19 mouse cellular contexts compared by ENCODE assay signal in genomic region chr11:80967544-80967943, GRCm38 (mm10).
DNase-seq lines count a peak whose midpoint lies in the region; ATAC-seq and TF ChIP-seq lines count a peak whose summit lies in the region.
"Had no signal": no experiment of that assay in that cellular context is flagged by ENCODE, and none has a peak within 500 bp of the region (broad histone marks: within the 10 kb centered on the region; RNA-seq: fewer than 3 reads in every experiment).

No protein-coding gene starts in this region.

- TF ChIP-seq CTCF in MEL (IDR thresholded peaks at IDR 0.05 in 2 of 3, conservative IDR thresholded peaks at IDR 0.05 in 1 of 3; ENCODE audit: control insufficient read depth in 1 of 3, insufficient read depth in 1 of 3, low read depth in 2 of 3, low read length in 3 of 3, poor library complexity in 1 of 3, severe bottlenecking in 1 of 3): no peak
- TF ChIP-seq CTCF in stomach, postnatal 0 days (IDR thresholded peaks at IDR 0.05; ENCODE audit: low read depth): no peak

- H3K4me1 ChIP-seq in liver, embryonic 13.5 days (replicated peaks): no peaks in the 10 kb centered on the region
- no peaks in the 10 kb centered on the region for H3K4me1 ChIP-seq in liver, embryonic 11.5 days (replicated peaks; ENCODE audit: control insufficient read depth, insufficient read depth, low read length)
- H3K4me1 ChIP-seq in MEL (ENCODE audit: control insufficient read depth in 1 of 2, insufficient read depth in 2 of 2, low read length in 2 of 2): no peaks in the 10 kb centered on the region
- no peaks in the 10 kb centered on the region for H3K4me1 ChIP-seq in stomach, postnatal 0 days (replicated peaks; ENCODE audit: control insufficient read depth, insufficient read depth)
- no peaks in the 10 kb centered on the region for H3K4me1 ChIP-seq in forebrain, embryonic 10.5 days
- no peaks in the 10 kb centered on the region for H3K4me1 ChIP-seq in forebrain, embryonic 16.5 days (replicated peaks; ENCODE audit: control insufficient read depth, insufficient read depth, low read length)
- H3K4me1 ChIP-seq: heart, embryonic 10.5 days; limb, embryonic 12.5 days; neural tube, embryonic 15.5 days; stomach, embryonic 15.5 days had no signal

- WGBS in liver, embryonic 13.5 days (ENCODE audit: insufficient replicate concordance): 37% methylated on average over 5 of the region's 5 CpGs
- 45% methylated on average over 5 of the region's 5 CpGs for WGBS in liver, embryonic 11.5 days
- 45% methylated on average over 5 of the region's 5 CpGs for WGBS in stomach, postnatal 0 days
- 64% methylated on average over 5 of the region's 5 CpGs for WGBS in forebrain, embryonic 10.5 days
- WGBS in forebrain, embryonic 16.5 days: 56% methylated on average over 5 of the region's 5 CpGs

- no peak overlapping the region for H3K4me3 ChIP-seq in liver, embryonic 13.5 days (replicated peaks)
- H3K4me3 ChIP-seq in liver, embryonic 11.5 days (ENCODE audit: low read depth, low read length): no peak overlapping the region
- no peak overlapping the region for H3K4me3 ChIP-seq in MEL (ENCODE audit: control insufficient read depth in 1 of 2, insufficient read depth in 1 of 2, low read depth in 2 of 2, low read length in 2 of 2)
- H3K4me3 ChIP-seq in stomach, postnatal 0 days (ENCODE audit: low read depth, low read length): no peak overlapping the region
- H3K4me3 ChIP-seq in forebrain, embryonic 10.5 days: no peak overlapping the region
- H3K4me3 ChIP-seq in forebrain, embryonic 16.5 days (replicated peaks; ENCODE audit: low read length): no peak overlapping the region
- H3K4me3 ChIP-seq: erythroblast, embryonic 14.5 days; heart, embryonic 10.5 days; limb, embryonic 12.5 days; neural tube, embryonic 15.5 days; stomach, embryonic 15.5 days had no signal

- H3K4me2 ChIP-seq in liver, embryonic 13.5 days: no peak overlapping the region
- H3K4me2 ChIP-seq in liver, embryonic 11.5 days: no peak overlapping the region
- H3K4me2 ChIP-seq in stomach, postnatal 0 days (replicated peaks; ENCODE audit: low read depth): no peak overlapping the region
- H3K4me2 ChIP-seq in forebrain, embryonic 16.5 days (ENCODE audit: low read length): no peak overlapping the region
- H3K4me2 ChIP-seq: limb, embryonic 12.5 days; neural tube, embryonic 15.5 days; stomach, embryonic 15.5 days had no signal

- TF ChIP-seq POLR2A in MEL (IDR thresholded peaks at IDR 0.05; ENCODE audit: control insufficient read depth in 1 of 2, insufficient read depth in 1 of 2, low read depth in 1 of 2, low read length in 2 of 2, poor library complexity in 1 of 2): no peak

- no peaks in the 10 kb centered on the region for H3K36me3 ChIP-seq in liver, embryonic 13.5 days
- H3K36me3 ChIP-seq in liver, embryonic 11.5 days (ENCODE audit: control insufficient read depth, insufficient read depth, low read length): no peaks in the 10 kb centered on the region
- no peaks in the 10 kb centered on the region for H3K36me3 ChIP-seq in MEL (ENCODE audit: control insufficient read depth in 1 of 2, insufficient read depth in 2 of 2, low read length in 2 of 2)
- H3K36me3 ChIP-seq in stomach, postnatal 0 days (ENCODE audit: control insufficient read depth, insufficient read depth, low read length): no peaks in the 10 kb centered on the region
- H3K36me3 ChIP-seq in forebrain, embryonic 10.5 days (replicated peaks): no peaks in the 10 kb centered on the region
- H3K36me3 ChIP-seq in forebrain, embryonic 16.5 days (ENCODE audit: control insufficient read depth, insufficient read depth): no peaks in the 10 kb centered on the region
- H3K36me3 ChIP-seq: heart, embryonic 10.5 days; limb, embryonic 12.5 days; neural tube, embryonic 15.5 days; stomach, embryonic 15.5 days had no signal

- H3K27ac ChIP-seq in liver, embryonic 13.5 days: no peak overlapping the region
- no peak overlapping the region for H3K27ac ChIP-seq in liver, embryonic 11.5 days (ENCODE audit: low read depth, low read length)
- no peak overlapping the region for H3K27ac ChIP-seq in MEL (ENCODE audit: control insufficient read depth, low read depth, low read length)
- no peak overlapping the region for H3K27ac ChIP-seq in stomach, postnatal 0 days (replicated peaks)
- H3K27ac ChIP-seq in forebrain, embryonic 10.5 days: no peak overlapping the region
- no peak overlapping the region for H3K27ac ChIP-seq in forebrain, embryonic 16.5 days (ENCODE audit: low read length)
- H3K27ac ChIP-seq: heart, embryonic 10.5 days; limb, embryonic 12.5 days; neural tube, embryonic 15.5 days; stomach, embryonic 15.5 days had no signal

- no peaks in the 10 kb centered on the region for H3K9me3 ChIP-seq in liver, embryonic 13.5 days (replicated peaks)
- H3K9me3 ChIP-seq in liver, embryonic 11.5 days (ENCODE audit: control insufficient read depth, low read length): no peaks in the 10 kb centered on the region
- no peaks in the 10 kb centered on the region for H3K9me3 ChIP-seq in MEL (replicated peaks; ENCODE audit: insufficient read depth, low read length)
- no peaks in the 10 kb centered on the region for H3K9me3 ChIP-seq in stomach, postnatal 0 days (ENCODE audit: control insufficient read depth, low read length)
- H3K9me3 ChIP-seq in forebrain, embryonic 10.5 days: no peaks in the 10 kb centered on the region
- H3K9me3 ChIP-seq in forebrain, embryonic 16.5 days (ENCODE audit: control insufficient read depth, low read length): no peaks in the 10 kb centered on the region
- H3K9me3 ChIP-seq: heart, embryonic 10.5 days; limb, embryonic 12.5 days; neural tube, embryonic 15.5 days; stomach, embryonic 15.5 days had no signal

- no peaks in the 10 kb centered on the region for H3K27me3 ChIP-seq in liver, embryonic 13.5 days
- H3K27me3 ChIP-seq in liver, embryonic 11.5 days (replicated peaks; ENCODE audit: control insufficient read depth, insufficient read depth, low read length): no peaks in the 10 kb centered on the region
- H3K27me3 ChIP-seq in MEL (ENCODE audit: control insufficient read depth in 1 of 2, insufficient read depth in 2 of 2, low read length in 2 of 2): no peaks in the 10 kb centered on the region
- no peaks in the 10 kb centered on the region for H3K27me3 ChIP-seq in stomach, postnatal 0 days (ENCODE audit: control insufficient read depth, insufficient read depth, low read length)
- no peaks in the 10 kb centered on the region for H3K27me3 ChIP-seq in forebrain, embryonic 10.5 days (ENCODE audit: poor library complexity, severe bottlenecking)
- H3K27me3 ChIP-seq in forebrain, embryonic 16.5 days (replicated peaks; ENCODE audit: control insufficient read depth, insufficient read depth, low read length): no peaks in the 10 kb centered on the region
- H3K27me3 ChIP-seq: limb, embryonic 12.5 days; stomach, embryonic 15.5 days had no signal

- no peak overlapping the region for H3K9ac ChIP-seq in liver, embryonic 13.5 days
- no peak overlapping the region for H3K9ac ChIP-seq in liver, embryonic 11.5 days (ENCODE audit: low read depth, low read length)
- H3K9ac ChIP-seq in MEL (ENCODE audit: control insufficient read depth, low read depth, low read length, poor library complexity, severe bottlenecking): no peak overlapping the region
- H3K9ac ChIP-seq in stomach, postnatal 0 days (ENCODE audit: low read length): no peak overlapping the region
- H3K9ac ChIP-seq in forebrain, embryonic 16.5 days (replicated peaks; ENCODE audit: low read depth, low read length): no peak overlapping the region
- H3K9ac ChIP-seq: limb, embryonic 12.5 days; neural tube, embryonic 15.5 days; stomach, embryonic 15.5 days had no signal

- H3K79me2 ChIP-seq in MEL (ENCODE audit: control insufficient read depth, insufficient read depth, low read length, poor library complexity): no peaks in the 10 kb centered on the region

- ATAC-seq in liver, embryonic 13.5 days (ENCODE audit: low read depth): 0 out of 2 replicates have a peak, but pooled peaks have one; percentile 34
- ATAC-seq in liver, embryonic 11.5 days (replicated peaks; ENCODE audit: low FRiP score): no peak
- ATAC-seq in erythroblast, adult 5-6 weeks (replicated peaks; ENCODE audit: low FRiP score, poor library complexity, severe bottlenecking): peak; percentile 52
- ATAC-seq in stomach, postnatal 0 days (ENCODE audit: low FRiP score, low TSS enrichment): peak; percentile 51; the same call in 1 of the 2 replicates
- no peak for ATAC-seq in forebrain, embryonic 16.5 days
- ATAC-seq: Patski had no signal

- no peak for TF ChIP-seq RAD21 in MEL (IDR thresholded peaks at IDR 0.05; ENCODE audit: low read depth, low read length)

- peak; percentile 1 for DNase-seq in liver, embryonic 13.5 days
- DNase-seq in liver, embryonic 11.5 days (ENCODE audit: low spot score): no peak
- DNase-seq in MEL (ENCODE audit: low read depth, low spot score): peak; percentile 6
- peak; percentile 33 for DNase-seq in stomach, postnatal 0 days (ENCODE audit: low spot score)
- no peak for DNase-seq in forebrain, embryonic 10.5 days (ENCODE audit: extremely low spot score, low spot score)
- DNase-seq: adrenal gland, adult 2 months; cerebellum, adult 9-11 months; gastrocnemius, postnatal 10 days; heart, postnatal 36 days; lung, adult 2 months; thymus, postnatal 4 days had no signal

- no peak for TF ChIP-seq EP300 in MEL (IDR thresholded peaks at IDR 0.05; ENCODE audit: low read depth in 1 of 2, low read length in 2 of 2)
- TF ChIP-seq EP300 in stomach, postnatal 0 days (optimal IDR thresholded peaks at IDR 0.05): no peak

TF ChIP-seq in MEL, 35 proteins besides CTCF, POLR2A, EP300 and RAD21:
- no peak for TF ChIP-seq POLR2AphosphoS2 (IDR thresholded peaks at IDR 0.05; ENCODE audit: low read length)
- no peak for TF ChIP-seq TCF12 (IDR thresholded peaks at IDR 0.05; ENCODE audit: low read depth, low read length)

Comparison
In these comparisons a context has a peak if more than half of its experiments do, and no peak if none do; other contexts are left out.
1. ATAC-seq: peak in liver, embryonic 13.5 days (single experiment), erythroblast, adult 5-6 weeks (single experiment) and stomach, postnatal 0 days (single experiment); none in liver, embryonic 11.5 days (single experiment) and forebrain, embryonic 16.5 days (single experiment).
2. DNase-seq: peak in liver, embryonic 13.5 days (single experiment), MEL (single experiment) and stomach, postnatal 0 days (single experiment); none in liver, embryonic 11.5 days (single experiment) and forebrain, embryonic 10.5 days (single experiment).